Mouse (Mus musculus): ENCODE measurements around the gene Ctsa. TPM values are rescaled to one million over a fixed set of nuclear protein-coding genes. Genes with fewer than 3 reads are reported as not detected.
A peak's percentile ranks its signal among the peaks of the same experiment; 100 is the strongest.
"Not testable (repeated sequence)": the region's sequence is repeated elsewhere in the genome, so short reads cannot be mapped to it uniquely, and the experiment has no call there.

The Ctsa gene
- polyA plus RNA-seq, 1 experiment from 2014 or later: 173 TPM

- WGBS: 74% methylated on average over 11 of the region's 11 CpGs
- H3K36me3 ChIP-seq (ENCODE audit: control insufficient read depth, insufficient read depth); ATAC-seq (replicated peaks; ENCODE audit: extremely low read depth, insufficient read depth, low FRiP score); H3K9me3 ChIP-seq (replicated peaks; ENCODE audit: control insufficient read depth, low read length); H3K27me3 ChIP-seq (ENCODE audit: control insufficient read depth, insufficient read depth, low read length): not testable (repeated sequence)
- peak overlapping the region; percentile 100 for H3K27ac ChIP-seq (ENCODE audit: low read length)
- H3K4me3 ChIP-seq (ENCODE audit: low read length): peak overlapping the region; percentile 94
- peaks cover 32% of the 10 kb centered on the region for H3K4me1 ChIP-seq (ENCODE audit: control insufficient read depth, insufficient read depth, low read length)
- H3K9ac ChIP-seq (ENCODE audit: low read length): peak overlapping the region; percentile 100
- peak overlapping the region; percentile 89 for H3K4me2 ChIP-seq (ENCODE audit: low read depth, low read length)
These were observed 44.9 kb downstream of the Ctsa start for GRCm38 (mm10) chr2:164877376-164878215.

GRCm38 (mm10) chr2:164878509-164879227 lies 46.0 kb downstream of the Ctsa start:
- Histone ChIP-seq H3K27me3 (ENCODE audit: control insufficient read depth, insufficient read depth, low read length) (no peaks in the 10 kb centered on the region), H3K4me1 (ENCODE audit: control insufficient read depth, insufficient read depth, low read length) (peaks cover 30% of the 10 kb centered on the region), H3K27ac (ENCODE audit: low read length) (peak overlapping the region; percentile 100), H3K4me3 (ENCODE audit: low read length) (peak overlapping the region; percentile 94), H3K9me3 (replicated peaks; ENCODE audit: control insufficient read depth, low read length) (no peaks in the 10 kb centered on the region), H3K36me3 (ENCODE audit: control insufficient read depth, insufficient read depth) (peaks cover 10% of the 10 kb centered on the region; the same call in 1 of the 2 replicates), H3K9ac (ENCODE audit: low read length) (peak overlapping the region; percentile 100), H3K4me2 (ENCODE audit: low read depth, low read length) (peak overlapping the region; percentile 89)
- 1% methylated on average over 28 of the region's 28 CpGs for WGBS
- peak; percentile 39 for ATAC-seq (replicated peaks; ENCODE audit: extremely low read depth, insufficient read depth, low FRiP score)

GRCm38 (mm10) chr2:164879228-164879567 lies 46.5 kb downstream of the Ctsa start, which contains the start of gene Pcif1:
Pcif1 (plus strand) TSS chr2:164879304.
- under 1% methylated on average over 39 of the region's 40 CpGs for WGBS
- H3K4me3 ChIP-seq (ENCODE audit: low read length): peak within 1 kb of the TSS; percentile 94
- no peaks in the 10 kb centered on the region for H3K27me3 ChIP-seq (ENCODE audit: control insufficient read depth, insufficient read depth, low read length)
- no peaks in the 10 kb centered on the region for H3K9me3 ChIP-seq (replicated peaks; ENCODE audit: control insufficient read depth, low read length)
- H3K9ac ChIP-seq (ENCODE audit: low read length): peak within 1 kb of the TSS; percentile 100
- peaks cover 25% of the 10 kb centered on the region for H3K4me1 ChIP-seq (ENCODE audit: control insufficient read depth, insufficient read depth, low read length)
- ATAC-seq (replicated peaks; ENCODE audit: extremely low read depth, insufficient read depth, low FRiP score): peak; percentile 85
- peaks cover 13% of the 10 kb centered on the region for H3K36me3 ChIP-seq (ENCODE audit: control insufficient read depth, insufficient read depth)
- H3K4me2 ChIP-seq (ENCODE audit: low read depth, low read length): peak within 1 kb of the TSS; percentile 89
- peak within 1 kb of the TSS; percentile 100 for H3K27ac ChIP-seq (ENCODE audit: low read length)

GRCm38 (mm10) chr2:164879568-164880277 lies 47.0 kb downstream of the Ctsa start:
- ATAC-seq (replicated peaks; ENCODE audit: extremely low read depth, insufficient read depth, low FRiP score): peak; percentile 89
- Histone ChIP-seq H3K36me3 (ENCODE audit: control insufficient read depth, insufficient read depth) (peaks cover 13% of the 10 kb centered on the region), H3K27ac (ENCODE audit: low read length) (peak overlapping the region; percentile 100), H3K4me3 (ENCODE audit: low read length) (peak overlapping the region; percentile 94), H3K4me1 (ENCODE audit: control insufficient read depth, insufficient read depth, low read length) (peaks cover 20% of the 10 kb centered on the region), H3K4me2 (ENCODE audit: low read depth, low read length) (peak overlapping the region; percentile 78), H3K9me3 (replicated peaks; ENCODE audit: control insufficient read depth, low read length) (no peaks in the 10 kb centered on the region), H3K9ac (ENCODE audit: low read length) (peak overlapping the region; percentile 100), H3K27me3 (ENCODE audit: control insufficient read depth, insufficient read depth, low read length) (no peaks in the 10 kb centered on the region)
- WGBS: under 1% methylated on average over 63 of the region's 72 CpGs

- WGBS: 86% methylated on average over 9 of the region's 9 CpGs
- no peaks in the 10 kb centered on the region for H3K27me3 ChIP-seq (ENCODE audit: control insufficient read depth, insufficient read depth, low read length)
- H3K36me3 ChIP-seq (ENCODE audit: control insufficient read depth, insufficient read depth): peaks cover 37% of the 10 kb centered on the region
- no peak overlapping the region for H3K9ac ChIP-seq (ENCODE audit: low read length)
- H3K4me2 ChIP-seq (ENCODE audit: low read depth, low read length): no peak overlapping the region
- H3K27ac ChIP-seq (ENCODE audit: low read length): no peak overlapping the region
- H3K4me1 ChIP-seq (ENCODE audit: control insufficient read depth, insufficient read depth, low read length): peaks cover 24% of the 10 kb centered on the region
- no peaks in the 10 kb centered on the region for H3K9me3 ChIP-seq (replicated peaks; ENCODE audit: control insufficient read depth, low read length)
- ATAC-seq (replicated peaks; ENCODE audit: extremely low read depth, insufficient read depth, low FRiP score): no peak
- no peak overlapping the region for H3K4me3 ChIP-seq (ENCODE audit: low read length)
These were observed 49.9 kb downstream of the Ctsa start for GRCm38 (mm10) chr2:164882619-164883018.

GRCm38 (mm10) chr2:164885788-164886187 lies 53.1 kb downstream of the Ctsa start:
- Histone ChIP-seq H3K4me3 (ENCODE audit: low read length) (no peak overlapping the region), H3K4me2 (ENCODE audit: low read depth, low read length) (no peak overlapping the region), H3K27ac (ENCODE audit: low read length) (peak overlapping the region; percentile 56; the same call in 1 of the 2 replicates), H3K9ac (ENCODE audit: low read length) (0 out of 2 replicates have a peak overlapping the region, but pooled peaks have one; percentile 34), H3K9me3 (replicated peaks; ENCODE audit: control insufficient read depth, low read length) (no peaks in the 10 kb centered on the region), H3K27me3 (ENCODE audit: control insufficient read depth, insufficient read depth, low read length) (no peaks in the 10 kb centered on the region), H3K36me3 (ENCODE audit: control insufficient read depth, insufficient read depth) (peaks cover 65% of the 10 kb centered on the region), H3K4me1 (ENCODE audit: control insufficient read depth, insufficient read depth, low read length) (peaks cover 14% of the 10 kb centered on the region)
- WGBS: 24% methylated on average over 7 of the region's 7 CpGs
- peak; percentile 64 for ATAC-seq (replicated peaks; ENCODE audit: extremely low read depth, insufficient read depth, low FRiP score)

- WGBS: 94% methylated on average over 10 of the region's 10 CpGs
- peaks cover 73% of the 10 kb centered on the region for H3K36me3 ChIP-seq (ENCODE audit: control insufficient read depth, insufficient read depth)
- H3K4me3 ChIP-seq (ENCODE audit: low read length): no peak overlapping the region
- H3K9me3 ChIP-seq (replicated peaks; ENCODE audit: control insufficient read depth, low read length): no peaks in the 10 kb centered on the region
- ATAC-seq (replicated peaks; ENCODE audit: extremely low read depth, insufficient read depth, low FRiP score): no peak
- H3K27me3 ChIP-seq (ENCODE audit: control insufficient read depth, insufficient read depth, low read length): no peaks in the 10 kb centered on the region
- H3K4me2 ChIP-seq (ENCODE audit: low read depth, low read length): no peak overlapping the region
- H3K4me1 ChIP-seq (ENCODE audit: control insufficient read depth, insufficient read depth, low read length): peaks cover 11% of the 10 kb centered on the region
- no peak overlapping the region for H3K9ac ChIP-seq (ENCODE audit: low read length)
- H3K27ac ChIP-seq (ENCODE audit: low read length): no peak overlapping the region
These were observed 53.9 kb downstream of the Ctsa start for GRCm38 (mm10) chr2:164886617-164887016.

GRCm38 (mm10) chr2:164888996-164889395 lies 56.3 kb downstream of the Ctsa start:
- 77% methylated on average over 12 of the region's 12 CpGs for WGBS
- no peak overlapping the region for H3K9ac ChIP-seq (ENCODE audit: low read length)

More at GRCm38 (mm10) chr2:164888996-164889395, 56.3 kb downstream of the Ctsa start:
- H3K36me3 ChIP-seq (ENCODE audit: control insufficient read depth, insufficient read depth): peaks cover 86% of the 10 kb centered on the region
- H3K4me3 ChIP-seq (ENCODE audit: low read length): no peak overlapping the region
- H3K9me3 ChIP-seq (replicated peaks; ENCODE audit: control insufficient read depth, low read length): no peaks in the 10 kb centered on the region
- no peak overlapping the region for H3K4me2 ChIP-seq (ENCODE audit: low read depth, low read length)
- ATAC-seq (replicated peaks; ENCODE audit: extremely low read depth, insufficient read depth, low FRiP score): no peak
- H3K4me1 ChIP-seq (ENCODE audit: control insufficient read depth, insufficient read depth, low read length): peaks cover 11% of the 10 kb centered on the region
- H3K27me3 ChIP-seq (ENCODE audit: control insufficient read depth, insufficient read depth, low read length): no peaks in the 10 kb centered on the region
- H3K27ac ChIP-seq (ENCODE audit: low read length): no peak overlapping the region
